14 mouse cellular contexts compared by ENCODE assay signal in the genomic region with DNA sequence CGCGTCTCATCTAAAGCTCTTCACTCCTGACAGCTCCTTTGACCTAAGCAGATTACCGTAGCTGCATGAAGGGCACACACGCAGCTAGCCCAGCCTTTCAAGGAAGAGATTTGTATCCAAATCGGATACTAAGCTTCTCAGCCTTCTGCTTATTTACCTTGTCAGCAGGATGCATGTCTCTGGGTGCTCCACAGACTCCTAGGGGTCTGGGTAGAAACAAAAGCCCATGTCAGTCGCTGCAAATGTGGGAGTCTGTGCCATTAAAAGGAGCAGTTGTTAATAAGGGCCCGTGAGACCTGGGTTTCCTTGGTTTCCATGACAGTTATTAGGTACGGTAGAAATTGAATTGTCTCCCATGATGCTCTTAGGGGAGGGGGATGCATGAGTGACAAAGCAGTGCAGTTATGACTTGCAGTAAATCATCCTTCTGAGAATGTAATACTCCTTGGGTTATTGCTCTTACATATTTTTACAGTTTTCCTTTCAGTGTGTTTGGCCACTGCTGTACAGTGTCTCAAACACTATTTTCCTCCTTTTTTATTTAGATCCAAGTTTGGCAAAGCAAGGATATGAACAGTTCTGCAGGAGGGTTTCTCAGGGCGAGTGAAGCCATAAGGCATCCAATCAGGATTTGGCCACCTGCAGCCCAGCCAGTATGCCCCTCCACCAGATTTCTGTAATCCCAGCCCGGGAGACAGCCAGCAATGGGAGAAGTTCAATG.
DNase-seq lines count a peak whose midpoint lies in the region; ATAC-seq and TF ChIP-seq lines count a peak whose summit lies in the region.
"Had no signal": no experiment of that assay in that cellular context is flagged by ENCODE, and none has a peak within 500 bp of the region (broad histone marks: within the 10 kb centered on the region; RNA-seq: fewer than 3 reads in every experiment).

No protein-coding gene starts in this region.

- ATAC-seq in hindbrain, embryonic 12.5 days (ENCODE audit: low FRiP score), result peak; percentile 95
- ATAC-seq in midbrain, embryonic 16.5 days, result peak; percentile 93
- ATAC-seq in lung, postnatal 0 days, result no peak
- ATAC-seq: intestine, embryonic 15.5 days had no signal

- no peak overlapping the region for H3K27ac ChIP-seq in heart, embryonic 10.5 days
- H3K27ac ChIP-seq in hindbrain, embryonic 12.5 days, result peak overlapping the region; percentile 79
- H3K27ac ChIP-seq in midbrain, embryonic 16.5 days (ENCODE audit: low read length), result peak overlapping the region; percentile 58
- no peak overlapping the region for H3K27ac ChIP-seq in lung, postnatal 0 days (ENCODE audit: low read length)
- H3K27ac ChIP-seq: intestine, embryonic 15.5 days; limb, embryonic 15.5 days had no signal

- TF ChIP-seq CTCF in lung, postnatal 0 days (IDR thresholded peaks at IDR 0.05), result no peak

- H3K4me1 ChIP-seq in heart, embryonic 10.5 days, result peaks cover 6% of the 10 kb centered on the region; the same call in 1 of the 2 replicates
- peaks cover 12% of the 10 kb centered on the region for H3K4me1 ChIP-seq in hindbrain, embryonic 12.5 days
- H3K4me1 ChIP-seq in midbrain, embryonic 16.5 days (ENCODE audit: control insufficient read depth, insufficient read depth, low read length), result peaks cover 24% of the 10 kb centered on the region
- no peaks in the 10 kb centered on the region for H3K4me1 ChIP-seq in lung, postnatal 0 days (ENCODE audit: insufficient read depth, low read depth, low read length)
- H3K4me1 ChIP-seq: intestine, embryonic 15.5 days; limb, embryonic 15.5 days had no signal

- no peak for DNase-seq in heart, embryonic 10.5 days (ENCODE audit: low spot score)
- no peak for DNase-seq in heart, adult 18-20 months
- peak; percentile 15 for DNase-seq in embryo, embryonic 9.5 days (ENCODE audit: extremely low spot score)
- no peak for DNase-seq in lung, postnatal 4 days
- no peak for DNase-seq in lung, postnatal 0 days (ENCODE audit: low spot score)
- DNase-seq in adipocyte (ENCODE audit: low spot score), result no peak
- DNase-seq: gastrocnemius, postnatal 10 days; layer of hippocampus, adult 9-11 months; lung, postnatal 10 days; thymus, postnatal 4 days had no signal

- peak overlapping the region; percentile 48 for H3K4me2 ChIP-seq in hindbrain, embryonic 12.5 days (replicated peaks)
- peak overlapping the region; percentile 46 for H3K4me2 ChIP-seq in midbrain, embryonic 16.5 days (ENCODE audit: low read length)
- no peak overlapping the region for H3K4me2 ChIP-seq in lung, postnatal 0 days (replicated peaks; ENCODE audit: low read depth, low read length)
- H3K4me2 ChIP-seq: intestine, embryonic 15.5 days; limb, embryonic 15.5 days had no signal

- no peaks in the 10 kb centered on the region for H3K36me3 ChIP-seq in heart, embryonic 10.5 days
- no peaks in the 10 kb centered on the region for H3K36me3 ChIP-seq in hindbrain, embryonic 12.5 days
- no peaks in the 10 kb centered on the region for H3K36me3 ChIP-seq in midbrain, embryonic 16.5 days (ENCODE audit: control insufficient read depth, insufficient read depth, low read length)
- H3K36me3 ChIP-seq in lung, postnatal 0 days (ENCODE audit: insufficient read depth, low read length), result no peaks in the 10 kb centered on the region
- H3K36me3 ChIP-seq: intestine, embryonic 15.5 days; limb, embryonic 15.5 days had no signal

- peak overlapping the region; percentile 29 for H3K4me3 ChIP-seq in heart, embryonic 10.5 days
- peak overlapping the region; percentile 17 for H3K4me3 ChIP-seq in hindbrain, embryonic 12.5 days
- peak overlapping the region; percentile 21 for H3K4me3 ChIP-seq in midbrain, embryonic 16.5 days (ENCODE audit: low read depth, low read length)
- no peak overlapping the region for H3K4me3 ChIP-seq in lung, postnatal 0 days (ENCODE audit: low read depth, low read length)
- H3K4me3 ChIP-seq: intestine, embryonic 15.5 days; limb, embryonic 15.5 days had no signal

- peak overlapping the region; percentile 42; the same call in 1 of the 2 replicates for H3K9ac ChIP-seq in hindbrain, embryonic 12.5 days
- H3K9ac ChIP-seq in midbrain, embryonic 16.5 days (ENCODE audit: low read depth, low read length), result peak overlapping the region; percentile 36
- no peak overlapping the region for H3K9ac ChIP-seq in lung, postnatal 0 days (replicated peaks; ENCODE audit: low read depth)
- H3K9ac ChIP-seq: intestine, embryonic 15.5 days; limb, embryonic 15.5 days had no signal

- H3K27me3 ChIP-seq in heart, embryonic 10.5 days (ENCODE audit: insufficient read depth, poor library complexity, severe bottlenecking), result no peaks in the 10 kb centered on the region
- no peaks in the 10 kb centered on the region for H3K27me3 ChIP-seq in hindbrain, embryonic 12.5 days
- no peaks in the 10 kb centered on the region for H3K27me3 ChIP-seq in midbrain, embryonic 16.5 days (ENCODE audit: control insufficient read depth, insufficient read depth, low read depth, low read length)
- H3K27me3 ChIP-seq in lung, postnatal 0 days (replicated peaks; ENCODE audit: insufficient read depth, low read length), result no peaks in the 10 kb centered on the region
- H3K27me3 ChIP-seq: intestine, embryonic 15.5 days; limb, embryonic 15.5 days had no signal

- no peak for TF ChIP-seq EP300 in lung, postnatal 0 days (IDR thresholded peaks at IDR 0.05)

- WGBS in heart, embryonic 10.5 days, result 10% methylated on average over 10 of the region's 10 CpGs
- WGBS in hindbrain, embryonic 12.5 days, result 4% methylated on average over 10 of the region's 10 CpGs
- 2% methylated on average over 10 of the region's 10 CpGs for WGBS in midbrain, embryonic 16.5 days
- 10% methylated on average over 10 of the region's 10 CpGs for WGBS in lung, postnatal 0 days

- no peaks in the 10 kb centered on the region for H3K9me3 ChIP-seq in heart, embryonic 10.5 days
- H3K9me3 ChIP-seq in hindbrain, embryonic 12.5 days (replicated peaks), result no peaks in the 10 kb centered on the region
- H3K9me3 ChIP-seq in midbrain, embryonic 16.5 days (replicated peaks; ENCODE audit: control insufficient read depth, low read length, poor library complexity, severe bottlenecking), result no peaks in the 10 kb centered on the region
- H3K9me3 ChIP-seq in lung, postnatal 0 days (ENCODE audit: low read length), result no peaks in the 10 kb centered on the region
- H3K9me3 ChIP-seq: intestine, embryonic 15.5 days; limb, embryonic 15.5 days had no signal

Comparison
In these comparisons a context has a peak if more than half of its experiments do, and no peak if none do; other contexts are left out.
1. H3K27ac ChIP-seq: peak in hindbrain, embryonic 12.5 days (single experiment) and midbrain, embryonic 16.5 days (single experiment); none in heart, embryonic 10.5 days (single experiment) and lung, postnatal 0 days (single experiment).